Mouse (Mus musculus): ENCODE data around the gene Snx29.

DNA sequence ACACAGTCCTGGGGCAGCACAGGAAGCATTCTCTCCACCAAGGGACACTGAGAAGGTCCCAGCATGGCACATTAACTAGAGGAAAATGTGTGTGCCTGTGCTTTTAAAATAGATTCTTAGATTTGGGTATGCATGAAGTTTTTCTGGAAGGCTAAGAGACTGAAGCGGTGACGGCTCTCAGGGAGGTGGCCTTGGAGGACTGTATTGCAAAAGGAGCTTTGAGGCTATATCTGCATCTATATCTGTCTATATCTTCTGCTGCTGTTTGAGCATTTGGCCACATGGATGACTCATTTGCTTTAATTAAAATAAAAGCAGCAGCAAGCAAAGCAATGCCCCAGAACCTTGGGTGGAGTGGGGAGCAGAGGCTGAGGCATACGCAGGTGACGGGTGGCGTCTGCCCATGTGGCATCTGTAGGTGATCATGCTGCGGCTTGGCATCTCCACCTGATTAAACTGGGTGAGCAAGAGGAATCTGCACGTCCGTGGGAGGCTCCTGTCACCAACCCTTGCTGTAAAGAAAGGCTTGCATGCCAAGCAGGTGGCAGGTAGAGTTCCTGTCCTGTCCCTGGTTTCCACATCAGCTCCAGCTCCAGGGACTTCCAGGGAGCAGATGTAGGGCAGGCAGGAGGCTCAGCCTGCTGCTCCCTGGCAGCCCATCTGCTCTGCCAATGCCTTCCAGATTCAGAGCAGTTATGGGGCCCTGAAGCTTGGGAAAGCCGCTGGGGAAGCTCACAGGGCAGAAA lies 456.2 kb downstream of the Snx29 start:
- no peak for TF ChIP-seq CTCF (IDR thresholded peaks at IDR 0.05; ENCODE audit: borderline replicate concordance, insufficient read depth, low read length)
- TF ChIP-seq POLR2A (IDR thresholded peaks at IDR 0.05; ENCODE audit: low read depth, low read length) = no peak

Data from embryonic fibroblast, embryonic 13.5 days (primary cell).